Mouse (Mus musculus) intestine, embryonic 15.5 days (tissue): Measurements from ENCODE around the gene St13. TPM values are rescaled to one million over a fixed set of nuclear protein-coding genes. Genes with fewer than 3 reads are reported as not detected.

ENCODE experiments used
- polyA plus RNA-seq: library from polyadenylated mRNA; unstranded; fragments of >200 nt; fragmentation: Nextera tagmentation; extraction: Ambion mirVana; gene quantifications from 2 replicates; pipeline ENCODE4 v1.2.1, GENCODE M21; 2015

St13 gene
- polyA plus RNA-seq, 1 experiment from 2014 or later, result 170 TPM

Other genes starting within 250 kb of the St13 start
- 16.0 and 18.0 TPM in 2 replicates for gene Mrtfa, start 209.3 kb downstream of the St13 start, polyA plus RNA-seq
- 0.88 and 1.0 TPM in 2 replicates for gene Mchr1, start 164.6 kb downstream of the St13 start, polyA plus RNA-seq
- 69.5 and 71.8 TPM in 2 replicates for gene Slc25a17, start 39.3 kb downstream of the St13 start, polyA plus RNA-seq
- 7.5 and 8.3 TPM in 2 replicates for gene Xpnpep3, start 61 bp upstream of the St13 start, polyA plus RNA-seq
- 1.6 and 1.8 TPM in 2 replicates for gene Dnajb7, start 8.2 kb upstream of the St13 start, polyA plus RNA-seq
- 459 and 464 TPM in 2 replicates for gene Rbx1, start 66.2 kb upstream of the St13 start, polyA plus RNA-seq
- 12.7 and 15.0 TPM in 2 replicates for gene Ep300, start 185.3 kb upstream of the St13 start, polyA plus RNA-seq